Mouse (Mus musculus) heart, embryonic 15.5 days (tissue): ENCODE measurements around the gene Atp8b5. TPM values are rescaled to one million over a fixed set of nuclear protein-coding genes. Genes with fewer than 3 reads are reported as not detected.

ENCODE experiments used
- ATAC-seq: fragments of 200-750 bp; cut with Nextera tagmentation; replicated peaks from 2 replicates; pipeline ENCODE4 v1.8.0; 2017; ENCODE audit warnings: low read depth, moderate TSS enrichment; ENCODE audit not compliant: insufficient number of reproducible peaks, insufficient read depth, low FRiP score
- H3K27ac ChIP-seq: fragments of 300-500 bp; sonication (generic); 2 replicates; pipeline ENCODE4 v1.5.1; 2015; ENCODE audit warnings: mild to moderate bottlenecking, inconsistent platforms
- H3K27me3 ChIP-seq: fragments of 300-500 bp; sonication (generic); 2 replicates; pipeline ENCODE4 v1.6.1; 2015; ENCODE audit warnings: inconsistent platforms
- H3K36me3 ChIP-seq: fragments of 300-500 bp; sonication (generic); 2 replicates; pipeline ENCODE4 v1.6.1; 2015; ENCODE audit warnings: mild to moderate bottlenecking, inconsistent platforms
- H3K4me1 ChIP-seq: fragments of 300-500 bp; sonication (generic); replicated peaks from 2 replicates; pipeline ENCODE4 v1.6.1; 2015; ENCODE audit warnings: inconsistent platforms
- H3K4me2 ChIP-seq: fragments of 300-500 bp; sonication (generic); 2 replicates; pipeline ENCODE4 v1.6.1; 2015; ENCODE audit warnings: inconsistent platforms, mild to moderate bottlenecking, moderate library complexity
- H3K4me3 ChIP-seq: fragments of 300-500 bp; sonication (generic); 2 replicates; pipeline ENCODE4 v1.5.1; 2015; ENCODE audit warnings: mild to moderate bottlenecking, inconsistent platforms
- H3K9ac ChIP-seq: fragments of 300-500 bp; sonication (generic); 2 replicates; pipeline ENCODE4 v1.6.1; 2015; ENCODE audit warnings: mild to moderate bottlenecking, inconsistent platforms
- H3K9me3 ChIP-seq: fragments of 300-500 bp; sonication (generic); replicated peaks from 2 replicates; pipeline ENCODE4 v1.6.1; 2016; ENCODE audit warnings: inconsistent platforms
- WGBS: fragments of 180-500 bp; shearing (Covaris S2); methylation state at CpG from one replicate; pipeline ENCODE4 v1.1.7; 2015; ENCODE audit warnings: mixed read lengths; 5-methylcytosine and 5-hydroxymethylcytosine counted together
- polyA plus RNA-seq: library from polyadenylated mRNA; unstranded; fragments of >200 nt; fragmentation: Nextera tagmentation; extraction: Ambion mirVana; gene quantifications from 2 replicates; pipeline ENCODE4 v1.2.1, GENCODE M21; 2015

Atp8b5 gene
- polyA plus RNA-seq, 1 experiment from 2014 or later = 0.25 TPM

DNA sequence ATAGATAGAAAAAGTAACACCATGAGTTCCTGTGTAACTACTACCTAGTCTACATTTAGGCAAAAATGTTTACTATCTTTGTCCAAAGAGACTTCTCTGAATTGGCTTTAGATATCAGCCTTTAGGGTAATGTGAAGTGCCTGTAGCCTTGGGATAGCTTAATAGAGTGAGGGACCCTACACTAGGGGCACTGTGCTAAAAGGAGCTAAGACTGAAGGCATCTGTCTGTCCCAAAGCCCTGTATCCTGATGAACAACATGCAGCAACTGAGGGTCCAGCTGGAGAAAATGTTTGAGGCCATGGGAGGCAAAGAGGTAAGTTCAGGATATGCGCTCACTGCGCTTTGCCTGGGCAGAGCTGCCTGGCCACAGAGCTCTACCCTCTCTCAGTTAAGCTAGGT lies 9.9 kb upstream of the Atp8b5 start:
- no peak overlapping the region for H3K9ac ChIP-seq
- no peak overlapping the region for H3K27ac ChIP-seq
- 96% methylated on average over 2 of the region's 2 CpGs for WGBS
- H3K4me2 ChIP-seq = no peak overlapping the region
- H3K4me1 ChIP-seq = peaks cover 15% of the 10 kb centered on the region
- H3K36me3 ChIP-seq = peaks cover 8% of the 10 kb centered on the region
- H3K4me3 ChIP-seq = no peak overlapping the region
- no peaks in the 10 kb centered on the region for H3K27me3 ChIP-seq
- ATAC-seq = no peak
- no peaks in the 10 kb centered on the region for H3K9me3 ChIP-seq

DNA sequence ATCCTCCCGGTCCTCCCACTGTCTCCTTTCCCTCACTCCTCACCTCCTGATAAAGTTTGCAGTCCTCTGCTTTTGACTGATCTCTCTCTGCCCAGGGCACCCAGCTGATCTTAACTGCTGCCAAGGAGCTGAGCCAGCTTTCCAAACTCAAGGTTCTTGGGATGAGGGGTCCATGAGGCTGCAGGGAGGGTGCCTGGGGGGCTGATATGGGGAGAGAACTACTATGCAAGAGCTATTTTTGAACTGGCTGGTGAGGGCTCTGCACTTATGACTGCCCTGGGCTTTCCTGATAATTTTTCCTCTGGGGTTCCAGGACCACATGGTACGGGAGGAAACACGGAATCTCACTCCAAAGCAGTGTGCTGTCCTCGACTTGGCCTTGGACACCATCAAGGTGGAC lies 8.4 kb upstream of the Atp8b5 start:
- no peaks in the 10 kb centered on the region for H3K27me3 ChIP-seq
- peaks cover 8% of the 10 kb centered on the region for H3K36me3 ChIP-seq
- H3K9ac ChIP-seq = no peak overlapping the region
- 24% methylated on average over 4 of the region's 4 CpGs for WGBS
- ATAC-seq = peak; percentile 54
- no peak overlapping the region for H3K4me3 ChIP-seq
- no peaks in the 10 kb centered on the region for H3K9me3 ChIP-seq
- peaks cover 15% of the 10 kb centered on the region for H3K4me1 ChIP-seq
- H3K4me2 ChIP-seq = peak overlapping the region; percentile 11; the same call in 1 of the 2 replicates
- H3K27ac ChIP-seq = peak overlapping the region; percentile 41

DNA sequence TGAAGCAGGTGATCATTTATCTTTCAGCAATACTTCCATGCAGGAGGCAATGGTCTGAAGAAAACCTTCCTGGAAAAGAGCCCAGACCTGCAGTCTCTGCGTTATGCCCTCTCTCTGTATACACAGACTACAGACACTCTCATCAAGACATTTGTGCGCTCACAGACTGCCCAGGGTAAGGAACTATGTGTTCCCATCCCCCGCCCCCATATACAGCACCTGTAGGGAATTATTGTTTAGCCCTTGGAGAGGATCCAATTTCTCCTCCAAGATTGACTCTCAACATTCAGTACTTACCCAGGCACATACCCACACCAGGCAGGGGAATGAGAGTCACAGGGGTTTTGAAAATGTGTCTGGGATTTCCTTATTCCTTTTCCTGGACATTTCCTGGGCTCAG lies 7.5 kb upstream of the Atp8b5 start:
- no peak for ATAC-seq
- Histone ChIP-seq H3K4me1 (peaks cover 15% of the 10 kb centered on the region), H3K27me3 (no peaks in the 10 kb centered on the region), H3K9ac (no peak overlapping the region), H3K27ac (no peak overlapping the region), H3K4me3 (no peak overlapping the region), H3K4me2 (no peak overlapping the region), H3K36me3 (peaks cover 8% of the 10 kb centered on the region), H3K9me3 (no peaks in the 10 kb centered on the region)
- WGBS = 62% methylated on average over 3 of the region's 3 CpGs

DNA sequence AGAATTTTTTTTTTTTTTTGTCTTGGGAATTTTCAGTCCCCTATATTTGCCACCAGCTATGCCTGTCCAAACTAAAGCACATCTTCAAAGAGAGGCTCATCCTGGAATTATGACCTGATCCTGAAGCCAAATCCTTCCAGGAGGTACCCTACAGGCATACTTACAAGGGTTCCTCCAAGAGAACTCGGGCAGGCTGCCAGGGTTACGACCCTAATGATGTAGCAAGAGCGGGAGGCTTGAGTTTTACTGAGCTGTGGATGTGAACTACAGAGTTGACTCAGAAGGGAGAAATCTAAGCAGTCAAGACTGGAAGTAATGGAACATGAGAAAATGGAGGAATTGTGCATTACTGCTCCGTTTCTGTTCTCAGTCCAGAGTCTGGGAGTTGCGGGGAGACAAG lies 6.9 kb upstream of the Atp8b5 start:
- Histone ChIP-seq H3K27me3 (no peaks in the 10 kb centered on the region), H3K9me3 (no peaks in the 10 kb centered on the region), H3K4me3 (no peak overlapping the region), H3K4me2 (no peak overlapping the region), H3K4me1 (peaks cover 15% of the 10 kb centered on the region), H3K36me3 (peaks cover 8% of the 10 kb centered on the region), H3K9ac (no peak overlapping the region), H3K27ac (no peak overlapping the region)
- no peak for ATAC-seq
- 64% methylated on average over 5 of the region's 5 CpGs for WGBS

DNA sequence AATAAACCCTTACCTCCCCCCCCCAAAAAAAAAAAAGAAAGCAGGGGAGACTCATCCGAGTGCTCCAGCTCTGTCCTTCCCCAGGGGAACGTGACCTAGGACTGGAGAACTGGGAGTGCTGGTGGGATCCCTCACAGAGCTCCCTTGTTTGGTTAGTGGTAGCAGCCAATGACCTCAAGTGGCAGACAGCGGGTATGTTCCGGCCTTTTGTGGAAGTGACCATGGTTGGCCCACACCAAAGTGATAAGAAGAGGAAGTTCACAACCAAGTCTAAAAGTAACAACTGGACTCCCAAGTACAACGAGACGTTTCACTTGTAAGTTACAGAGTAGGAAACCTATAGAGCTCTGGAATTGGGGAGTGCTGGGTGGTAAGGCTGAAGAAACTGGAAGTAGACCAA lies 4.1 kb upstream of the Atp8b5 start:
- Histone ChIP-seq H3K4me1 (peaks cover 22% of the 10 kb centered on the region), H3K27me3 (no peaks in the 10 kb centered on the region), H3K27ac (no peak overlapping the region), H3K9me3 (no peaks in the 10 kb centered on the region), H3K9ac (no peak overlapping the region), H3K36me3 (no peaks in the 10 kb centered on the region), H3K4me2 (no peak overlapping the region), H3K4me3 (no peak overlapping the region)
- 84% methylated on average over 6 of the region's 6 CpGs for WGBS
- no peak for ATAC-seq

DNA sequence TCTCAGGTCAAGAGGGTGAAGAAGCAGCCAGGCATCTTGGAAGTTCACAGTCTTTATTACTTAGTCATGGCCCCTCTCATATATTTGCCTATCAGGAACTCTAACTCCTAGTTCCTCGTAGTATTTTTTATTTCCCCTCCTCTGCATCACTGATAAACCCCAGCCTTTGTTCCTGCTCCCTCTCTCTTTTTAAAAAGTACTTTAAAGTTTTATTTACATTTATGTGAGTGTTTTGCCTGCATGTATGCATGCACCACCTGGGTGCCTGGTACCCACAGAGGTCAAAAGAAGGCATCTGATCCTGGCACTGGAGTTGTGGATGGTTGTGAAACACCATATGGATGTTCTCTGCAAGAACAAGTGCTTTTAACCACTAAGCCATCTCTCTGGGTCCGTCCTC lies 813 bp upstream of the Atp8b5 start:
- no peak overlapping the region for H3K4me2 ChIP-seq
- no peak overlapping the region for H3K9ac ChIP-seq
- H3K4me1 ChIP-seq = peaks cover 7% of the 10 kb centered on the region
- H3K4me3 ChIP-seq = no peak overlapping the region
- H3K27me3 ChIP-seq = no peaks in the 10 kb centered on the region
- no peak overlapping the region for H3K27ac ChIP-seq
- ATAC-seq = no peak
- H3K9me3 ChIP-seq = no peaks in the 10 kb centered on the region
- WGBS = 34% methylated on average over 2 of the region's 2 CpGs
- H3K36me3 ChIP-seq = no peaks in the 10 kb centered on the region

DNA sequence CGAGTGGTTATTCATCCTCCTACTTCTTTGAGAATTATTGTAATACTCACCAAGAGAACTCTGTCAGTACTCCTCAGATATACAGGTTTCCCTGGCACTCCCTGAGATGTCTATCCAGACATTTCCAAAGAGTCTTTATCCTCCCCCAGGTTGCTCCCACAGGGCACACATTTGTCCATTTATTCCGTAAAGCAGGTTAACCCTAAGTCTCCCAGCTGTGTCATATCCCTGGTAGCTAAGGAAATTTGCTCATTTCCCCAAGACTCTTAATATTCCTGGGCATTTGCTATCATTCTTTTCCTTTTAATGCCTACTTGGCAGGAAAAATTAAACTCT lies 332 bp downstream of the Atp8b5 start:
- H3K9ac ChIP-seq = no peak overlapping the region

DNA sequence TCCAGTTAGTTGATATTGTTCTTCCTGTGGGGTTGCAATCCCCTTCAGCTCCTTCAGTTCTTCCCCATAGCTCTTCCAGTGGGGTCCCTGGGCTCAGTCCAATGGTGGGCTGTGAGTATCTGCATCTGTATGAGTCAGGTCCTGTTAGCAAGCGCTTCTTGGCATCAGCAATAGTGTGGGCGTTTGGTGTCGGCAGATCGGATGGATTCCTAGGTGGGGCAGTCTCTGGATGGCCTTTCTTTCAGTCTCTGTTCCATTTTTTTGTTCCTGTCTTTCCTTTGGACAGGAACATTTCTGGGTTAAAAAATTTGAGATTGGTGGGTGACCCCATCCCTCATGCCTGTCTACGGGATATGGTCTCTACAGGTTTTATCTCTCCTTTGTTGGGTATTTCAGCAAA lies 18.5 kb downstream of the Atp8b5 start:
- no peak overlapping the region for H3K4me2 ChIP-seq
- H3K9me3 ChIP-seq = no peaks in the 10 kb centered on the region
- ATAC-seq = no peak
- no peaks in the 10 kb centered on the region for H3K4me1 ChIP-seq
- no peak overlapping the region for H3K27ac ChIP-seq
- H3K27me3 ChIP-seq = no peaks in the 10 kb centered on the region
- no peak overlapping the region for H3K9ac ChIP-seq
- H3K4me3 ChIP-seq = no peak overlapping the region
- WGBS = 91% methylated on average over 5 of the region's 5 CpGs
- H3K36me3 ChIP-seq = no peaks in the 10 kb centered on the region

More for the DNA sequence above, 332 bp downstream of the Atp8b5 start:
- H3K4me3 ChIP-seq = peak overlapping the region; percentile 49; the same call in 1 of the 2 replicates
- H3K9me3 ChIP-seq = no peaks in the 10 kb centered on the region
- H3K27me3 ChIP-seq = no peaks in the 10 kb centered on the region
- no peak overlapping the region for H3K27ac ChIP-seq
- ATAC-seq = no peak
- H3K36me3 ChIP-seq = no peaks in the 10 kb centered on the region
- 18% methylated on average over 2 of the region's 2 CpGs for WGBS
- peak overlapping the region; percentile 86 for H3K4me2 ChIP-seq
- peaks cover 7% of the 10 kb centered on the region for H3K4me1 ChIP-seq

DNA sequence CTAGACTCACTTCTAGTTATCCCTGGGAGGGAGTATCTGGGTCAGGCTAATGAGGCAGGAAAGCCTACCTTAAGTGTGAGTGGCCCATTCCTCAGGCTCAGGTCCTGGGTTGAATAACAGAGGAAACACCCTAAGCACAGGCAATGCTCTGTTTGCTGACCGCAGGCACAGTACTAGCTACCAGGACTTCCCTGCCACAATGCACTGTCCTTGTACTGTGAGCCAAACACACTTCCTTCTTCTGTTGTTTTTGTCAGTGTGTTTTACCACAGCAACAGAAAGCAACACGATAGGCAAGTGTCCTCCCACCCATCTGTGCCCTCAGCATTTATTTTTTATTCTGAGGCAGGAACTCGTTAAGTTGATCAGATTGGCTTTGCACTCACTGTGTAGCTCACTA lies 20.3 kb downstream of the Atp8b5 start:
- H3K4me3 ChIP-seq = no peak overlapping the region
- ATAC-seq = no peak
- 56% methylated on average over 3 of the region's 3 CpGs for WGBS

DNA sequence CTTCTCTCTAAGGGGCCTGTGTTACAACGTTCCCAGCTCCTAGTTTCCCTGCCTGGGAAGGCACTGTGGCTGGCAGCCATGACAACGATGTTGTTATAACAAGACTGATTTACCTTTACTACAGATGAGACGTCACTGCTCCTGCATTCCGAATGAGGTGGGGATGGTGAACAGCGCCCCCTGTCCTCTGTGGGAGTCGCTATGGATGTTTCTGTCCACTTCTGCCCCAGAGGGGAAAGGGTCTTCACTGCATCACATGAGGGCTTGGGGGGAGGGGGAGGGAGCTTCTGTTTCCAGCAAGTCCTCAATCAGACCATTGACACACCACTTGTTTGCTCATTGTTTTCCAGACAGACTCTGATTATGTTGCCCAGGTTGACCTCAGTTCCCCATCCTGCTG lies 27.0 kb downstream of the Atp8b5 start:
- no peaks in the 10 kb centered on the region for H3K27me3 ChIP-seq
- no peaks in the 10 kb centered on the region for H3K4me1 ChIP-seq
- H3K9me3 ChIP-seq = no peaks in the 10 kb centered on the region
- 40% methylated on average over 6 of the region's 6 CpGs for WGBS
- H3K36me3 ChIP-seq = no peaks in the 10 kb centered on the region
- no peak overlapping the region for H3K9ac ChIP-seq
- no peak for ATAC-seq
- H3K27ac ChIP-seq = no peak overlapping the region
- H3K4me3 ChIP-seq = no peak overlapping the region
- no peak overlapping the region for H3K4me2 ChIP-seq

More for the DNA sequence above, 20.3 kb downstream of the Atp8b5 start:
- H3K4me2 ChIP-seq = no peak overlapping the region
- H3K36me3 ChIP-seq = no peaks in the 10 kb centered on the region
- H3K9ac ChIP-seq = no peak overlapping the region
- H3K27me3 ChIP-seq = no peaks in the 10 kb centered on the region
- H3K27ac ChIP-seq = no peak overlapping the region
- H3K4me1 ChIP-seq = no peaks in the 10 kb centered on the region
- H3K9me3 ChIP-seq = no peaks in the 10 kb centered on the region

DNA sequence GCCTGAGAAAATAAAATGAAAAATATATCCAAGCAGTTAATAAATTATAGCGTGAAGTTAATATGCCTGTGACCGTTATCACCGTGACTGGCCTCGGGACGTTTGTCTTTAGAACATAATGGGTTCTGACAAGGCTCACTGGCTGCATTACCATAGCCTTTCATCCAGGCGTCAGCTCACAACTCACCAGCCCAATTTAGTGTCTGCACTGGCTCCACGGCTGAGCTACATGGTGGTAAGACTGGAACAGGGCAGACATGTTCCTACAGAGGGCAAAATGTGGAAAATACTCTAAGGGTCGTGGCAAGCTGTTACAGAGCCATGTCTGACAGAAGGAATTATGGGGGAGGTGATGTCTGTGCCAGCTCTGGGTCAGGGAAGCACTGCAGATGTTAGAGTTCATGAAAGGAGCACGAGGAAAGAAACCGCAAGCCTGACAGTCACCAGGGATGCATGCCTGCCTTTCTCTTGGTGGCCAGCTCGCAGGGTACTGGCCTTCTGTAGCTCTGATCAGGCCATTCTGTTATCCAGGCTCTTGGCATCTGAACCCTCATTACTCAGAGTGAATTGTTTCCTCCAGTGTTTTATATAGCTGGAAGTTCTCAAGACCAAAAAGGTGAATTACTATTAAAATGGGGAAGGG lies 42.9 kb downstream of the Atp8b5 start:
- Histone ChIP-seq H3K4me1 (no peaks in the 10 kb centered on the region; the same call in 1 of the 2 replicates), H3K36me3 (no peaks in the 10 kb centered on the region), H3K4me2 (no peak overlapping the region), H3K27ac (no peak overlapping the region), H3K4me3 (no peak overlapping the region), H3K9me3 (no peaks in the 10 kb centered on the region), H3K9ac (no peak overlapping the region), H3K27me3 (no peaks in the 10 kb centered on the region)
- 46% methylated on average over 11 of the region's 11 CpGs for WGBS
- ATAC-seq = no peak

DNA sequence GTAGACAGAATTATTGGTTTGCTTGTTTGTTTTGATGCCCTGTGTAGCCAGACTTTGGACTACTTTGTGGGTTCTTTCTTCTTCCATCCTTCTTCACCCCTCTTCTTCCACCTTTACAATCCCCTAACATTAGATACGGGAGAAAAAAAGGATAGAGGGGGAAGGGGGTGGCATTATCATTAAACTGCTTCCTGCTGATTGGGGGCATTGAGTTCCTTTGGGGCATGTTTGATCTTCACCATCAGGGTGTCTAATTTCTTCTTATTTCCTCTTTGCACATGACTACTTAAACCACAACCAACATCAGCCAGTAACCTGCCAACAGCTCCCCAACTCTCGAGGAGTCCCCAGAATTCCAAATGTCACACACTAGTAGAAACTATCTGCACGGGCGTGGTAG lies 54.6 kb downstream of the Atp8b5 start:
- no peaks in the 10 kb centered on the region for H3K27me3 ChIP-seq
- WGBS = 80% methylated on average over 4 of the region's 4 CpGs
- no peak for ATAC-seq

More for the DNA sequence above, 54.6 kb downstream of the Atp8b5 start:
- Histone ChIP-seq H3K9ac (no peak overlapping the region), H3K4me3 (no peak overlapping the region), H3K36me3 (no peaks in the 10 kb centered on the region), H3K4me2 (no peak overlapping the region), H3K27ac (no peak overlapping the region), H3K9me3 (no peaks in the 10 kb centered on the region), H3K4me1 (no peaks in the 10 kb centered on the region)
